Mouse (Mus musculus) stomach, postnatal 0 days (tissue): ENCODE measurements at regions not wholly inside any gene's neighbourhood (a gene's known extent, or its start where the extent isn't known, plus 50 kb on each side); places are given as distances from the start of the nearest gene placed in this dataset.

ENCODE experiments used
- CTCF ChIP-seq: IDR thresholded peaks from 2 replicates; pipeline ENCODE4 v1.5.1; 2016; ENCODE audit warnings: antibody characterized with exemption, low read depth, mild to moderate bottlenecking, moderate library complexity
- EP300 ChIP-seq: optimal IDR thresholded peaks from 2 replicates; pipeline ENCODE3; 2016; ENCODE audit warnings: antibody characterized with exemption

GRCm38 (mm10) chr15:87184248-87184647 is 359.9 kb upstream of the Fam19a5 start:
- TF ChIP-seq CTCF (no peak), EP300 (no peak)
